Mouse (Mus musculus): ENCODE measurements at regions not wholly inside any gene's neighbourhood (a gene's known extent, or its start where the extent isn't known, plus 50 kb on each side); places are given as distances from the start of the nearest gene placed in this dataset.

DNA sequence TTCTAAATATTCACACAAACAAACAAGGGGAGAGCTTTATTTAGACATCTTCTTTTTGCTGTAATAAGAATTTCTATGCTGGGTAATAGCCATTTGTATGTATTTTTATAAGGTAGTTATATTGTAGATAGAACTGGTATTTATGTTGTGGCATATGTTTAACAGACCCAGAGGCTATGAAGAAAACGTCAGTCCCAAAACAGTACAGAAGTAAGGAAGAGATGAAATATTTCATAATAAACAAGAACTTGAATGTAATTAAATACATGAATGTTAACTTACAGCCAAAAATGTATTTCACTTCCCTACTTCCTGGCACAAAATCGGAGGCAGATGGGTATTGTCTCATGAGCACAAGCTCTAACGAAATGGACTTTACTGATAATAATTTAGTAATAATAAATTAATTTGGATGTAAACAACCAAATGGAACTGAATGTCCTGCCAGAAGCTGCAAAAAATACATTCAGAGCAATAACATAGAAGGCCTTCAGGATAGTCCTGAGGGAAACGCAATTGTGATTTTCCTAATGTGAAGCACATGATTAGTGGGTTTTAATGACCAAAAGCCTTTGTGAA lies 645.9 kb upstream of the Adamts5 start:
- DNase-seq (ENCODE audit: low spot score in 2 of 2): no peak

DNA sequence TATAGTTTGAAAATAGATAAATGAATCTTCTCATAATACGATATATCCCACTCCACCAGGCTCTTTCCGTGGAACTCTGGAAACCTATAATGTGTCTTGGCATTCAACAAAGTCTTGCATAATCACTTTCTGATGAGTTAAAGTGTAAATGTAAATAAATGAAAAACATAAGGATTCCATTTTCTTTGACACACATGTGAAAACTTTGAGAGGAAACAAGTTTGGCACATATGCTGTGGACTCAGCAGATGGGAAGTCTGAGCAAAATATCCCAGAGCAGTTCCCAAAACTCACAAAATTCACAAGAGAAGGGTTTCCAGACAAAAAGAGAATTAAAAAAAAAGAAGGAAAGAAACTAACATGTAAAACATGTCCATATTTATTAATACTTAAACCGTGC lies 645.3 kb upstream of the Adamts5 start:
- peak in 1 of 2 experiments; percentile 9 for DNase-seq (ENCODE audit: low spot score in 2 of 2)

DNA sequence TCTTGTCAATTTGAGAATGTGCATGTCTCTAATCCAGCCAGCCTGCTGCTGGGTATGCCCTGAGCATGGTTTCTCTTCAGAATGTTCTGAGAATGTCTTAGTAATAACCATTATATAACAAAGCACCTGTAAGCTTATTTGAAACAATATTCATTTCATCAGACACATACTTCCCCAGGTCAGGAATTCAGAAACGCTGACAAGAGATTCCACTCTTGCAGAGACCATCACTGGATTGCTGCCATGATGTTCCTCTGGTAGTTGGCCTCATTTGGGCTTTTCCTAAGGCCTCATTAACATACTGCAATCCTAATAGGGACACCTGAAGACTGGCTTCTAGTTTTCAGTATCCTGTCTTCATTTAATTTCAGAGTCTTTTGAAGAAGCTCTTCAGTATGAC lies 642.5 kb upstream of the Adamts5 start:
- no peak for DNase-seq (ENCODE audit: low spot score in 2 of 2)

DNA sequence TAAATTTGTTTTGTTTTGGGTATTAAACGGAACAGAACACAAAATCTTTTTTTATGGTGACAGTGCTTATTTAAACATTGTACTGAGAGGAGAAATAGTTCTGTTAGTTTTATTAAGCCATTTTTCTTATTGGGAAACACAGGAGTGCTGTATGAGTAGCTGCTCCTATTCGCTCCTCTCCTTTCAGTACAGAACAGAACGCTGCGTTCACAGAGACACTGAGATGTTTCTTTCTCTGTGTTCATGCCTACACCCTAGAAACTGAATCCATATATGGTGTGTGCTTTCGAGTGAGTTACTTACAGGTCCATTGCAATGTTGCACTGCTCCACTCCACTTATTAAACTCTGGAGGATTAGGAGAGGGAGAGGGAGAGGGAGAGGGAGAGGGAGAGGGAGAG lies 634.9 kb upstream of the Adamts5 start:
- peak in 1 of 2 experiments; percentile 10 for DNase-seq (ENCODE audit: low spot score in 2 of 2)

DNA sequence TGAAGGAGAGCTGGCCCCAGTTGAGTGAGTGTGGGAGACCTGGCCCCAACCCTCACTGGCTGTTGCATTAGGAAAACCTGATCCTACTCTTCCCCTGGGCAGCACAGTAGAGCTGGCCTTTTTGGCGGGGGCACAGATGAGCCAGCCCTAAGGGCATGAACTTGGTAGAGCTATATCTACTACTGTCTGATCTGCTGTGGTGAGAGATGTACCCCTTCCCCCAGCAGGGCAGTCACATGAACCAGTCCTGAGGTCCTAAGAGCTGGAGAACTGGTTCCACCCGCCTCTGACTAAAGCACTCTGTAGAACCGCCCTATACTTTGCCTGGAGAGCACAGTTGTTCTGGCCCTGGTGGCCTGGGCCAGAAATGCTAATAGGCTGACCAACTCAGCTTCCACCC lies 622.5 kb upstream of the Adamts5 start:
- no peak for DNase-seq (ENCODE audit: low spot score in 2 of 2)

DNA sequence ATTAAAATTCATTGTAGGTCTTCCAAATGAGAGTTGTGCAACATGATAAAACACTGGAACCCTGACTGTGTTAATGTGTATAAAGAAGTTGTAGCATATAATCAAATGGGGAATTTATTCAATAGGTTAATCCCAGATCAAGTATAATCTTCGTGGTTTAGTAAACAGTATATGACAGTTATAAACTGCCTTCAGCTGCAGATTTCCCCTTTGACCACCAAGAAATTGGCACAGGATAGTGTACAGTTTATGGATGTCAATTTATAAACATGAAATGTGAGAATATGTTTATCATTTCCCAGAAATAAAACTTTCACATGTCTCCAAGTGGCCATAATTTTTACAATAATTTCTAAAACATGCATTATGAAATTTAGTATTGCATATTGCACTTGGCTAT lies 615.3 kb upstream of the Adamts5 start:
- DNase-seq (ENCODE audit: low spot score in 2 of 2): no peak

DNA sequence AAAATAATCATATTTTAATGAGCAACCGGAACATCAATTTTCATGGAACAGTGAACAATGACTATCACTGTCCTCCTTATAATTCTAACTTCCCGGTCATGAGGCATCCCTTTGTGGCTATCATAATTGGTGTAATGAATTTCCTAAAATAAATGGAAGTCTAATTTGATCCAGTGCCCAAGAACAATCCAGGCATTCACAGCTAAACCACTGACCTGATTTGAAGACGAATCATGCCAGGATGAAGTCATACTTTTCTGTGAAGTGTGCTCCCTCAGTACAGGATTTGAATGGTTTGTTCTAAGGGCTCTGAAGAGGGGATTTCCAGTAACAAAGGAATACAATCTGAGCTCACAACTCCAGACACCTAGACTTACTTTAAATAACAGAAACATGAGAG lies 614.5 kb upstream of the Adamts5 start:
- peak in 1 of 2 experiments; percentile 52 for DNase-seq (ENCODE audit: low spot score in 2 of 2)

DNA sequence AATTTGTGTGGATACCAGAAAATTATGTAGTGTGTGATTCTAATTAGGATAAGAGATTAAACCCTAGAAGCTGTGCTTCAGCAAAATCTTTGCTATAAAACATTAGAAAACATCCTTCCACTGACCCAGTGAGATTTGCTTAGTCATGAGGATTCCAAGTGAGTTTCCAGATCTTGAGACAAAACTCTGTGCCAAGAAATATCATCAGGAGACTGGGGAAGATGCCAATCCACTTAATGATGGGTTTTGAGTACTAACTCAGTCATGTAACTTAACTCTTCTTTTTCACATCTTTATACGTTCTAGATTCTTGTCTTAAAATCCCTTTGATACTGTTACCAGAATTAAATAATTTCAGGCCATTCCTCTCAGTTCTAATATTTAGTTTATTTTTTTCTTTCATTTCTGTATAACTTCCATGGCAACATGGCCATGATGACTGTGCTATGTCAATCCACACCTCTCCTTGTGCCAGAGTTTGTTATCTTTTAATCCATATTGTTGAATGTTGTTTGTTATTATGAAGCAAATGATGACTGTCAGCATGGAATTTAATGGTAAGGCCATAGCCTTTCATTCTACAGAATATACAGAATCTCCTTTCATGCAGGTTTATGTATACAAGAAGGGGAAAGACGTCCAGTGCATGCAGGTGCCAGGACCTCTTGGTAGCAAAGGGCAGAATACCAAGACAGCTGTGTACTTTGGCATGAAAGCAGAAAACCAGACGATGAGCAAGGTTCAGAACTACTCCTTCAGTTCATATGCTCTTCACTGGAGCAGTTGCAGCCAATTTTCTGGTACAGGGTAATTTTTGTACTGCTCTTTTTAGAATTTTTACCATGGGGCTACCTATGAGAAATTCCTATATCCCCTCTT lies 599.7 kb upstream of the Adamts5 start:
- peak in 1 of 2 experiments; percentile 6 for DNase-seq (ENCODE audit: low spot score in 2 of 2)

DNA sequence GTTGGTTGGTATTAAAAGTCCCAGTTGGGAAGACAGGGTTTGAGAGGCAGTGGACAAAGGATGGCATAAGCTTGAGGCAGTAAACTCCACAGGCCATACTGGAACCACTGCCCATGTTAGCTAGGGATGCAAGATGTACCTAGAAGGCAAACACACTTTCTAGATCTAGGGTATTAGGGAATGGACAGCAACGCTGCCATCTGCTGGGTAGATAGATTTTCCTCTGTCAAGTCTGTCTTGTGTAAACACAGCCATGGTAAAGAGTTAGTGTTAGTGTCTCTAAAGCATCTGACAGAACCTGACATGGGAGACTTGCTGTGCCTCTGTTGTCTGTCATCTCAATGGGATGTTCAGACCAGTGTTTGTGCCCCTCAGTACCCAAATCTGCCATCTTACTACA lies 573.5 kb upstream of the Adamts5 start:
- DNase-seq (ENCODE audit: low spot score in 2 of 2): no peak

DNA sequence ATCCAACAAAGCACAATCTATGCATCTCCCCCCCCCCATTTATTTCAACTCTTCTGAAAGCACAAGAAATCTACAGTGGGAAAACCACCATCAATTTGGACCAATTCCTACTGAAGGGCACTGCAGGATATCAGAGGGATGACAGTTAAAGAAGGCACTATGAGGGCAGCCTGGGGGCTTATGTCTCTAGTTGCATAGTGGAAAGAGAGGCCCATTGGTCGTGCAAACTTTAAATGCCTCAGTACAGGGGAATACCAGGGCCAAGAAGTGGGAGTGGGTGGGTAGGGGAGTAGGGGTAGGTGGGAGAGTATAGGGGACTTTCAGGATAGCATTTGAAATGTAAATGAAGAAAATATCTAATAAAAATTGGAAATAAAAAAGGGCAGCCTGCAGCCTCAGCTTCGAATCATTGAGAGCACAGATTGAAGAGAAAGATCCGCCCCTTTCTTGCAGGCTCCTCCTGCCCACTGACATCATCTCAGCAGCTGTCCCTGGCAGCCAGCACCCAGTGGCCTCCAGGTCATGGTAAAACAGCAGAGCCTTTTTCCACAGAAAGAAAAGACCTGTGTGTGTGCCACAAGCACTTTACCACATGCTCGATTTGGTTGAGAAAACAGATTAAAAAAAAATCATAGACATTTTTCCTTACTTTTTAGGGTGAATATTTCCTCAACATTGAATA lies 571.6 kb upstream of the Adamts5 start:
- peak in 1 of 2 experiments; percentile 17 for DNase-seq (ENCODE audit: low spot score in 2 of 2)

DNA sequence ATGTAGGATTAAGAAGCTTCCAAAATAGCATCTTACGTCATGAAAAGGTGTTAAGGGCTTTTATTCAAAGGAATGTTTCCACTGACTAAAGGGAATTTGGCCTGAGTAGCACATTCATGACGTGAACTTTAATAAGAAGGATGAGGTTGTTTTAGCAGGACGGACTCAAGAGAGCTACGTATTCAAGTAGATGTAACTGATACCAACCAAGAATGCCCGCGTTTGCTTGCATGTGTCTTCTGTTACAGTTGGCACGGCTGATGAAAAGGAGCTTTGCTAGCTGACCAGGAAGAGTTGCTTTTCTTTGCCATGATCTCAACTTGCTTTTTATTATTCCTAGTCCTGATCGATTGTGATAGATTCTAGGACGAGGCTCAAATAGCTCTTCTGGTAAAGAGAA lies 559.4 kb upstream of the Adamts5 start:
- DNase-seq (ENCODE audit: low spot score in 2 of 2): no peak

DNA sequence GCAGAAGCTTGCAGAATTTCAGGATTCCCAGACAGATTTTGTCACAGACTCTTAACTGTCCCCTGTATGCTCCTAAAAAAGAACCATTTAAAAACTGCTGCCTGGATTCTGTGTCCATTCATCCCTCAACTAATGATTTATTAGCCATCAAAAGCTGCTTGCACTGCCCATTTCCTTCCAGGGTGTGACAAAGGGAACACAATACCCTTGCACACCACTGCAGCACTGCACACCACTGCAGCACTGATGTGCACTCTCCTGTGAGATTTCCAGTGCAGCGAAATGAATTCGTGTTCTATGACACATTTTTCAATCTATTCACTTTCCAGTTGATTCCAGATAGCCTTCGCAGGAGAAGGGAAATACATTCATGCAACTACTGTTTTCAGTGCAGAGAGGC lies 555.0 kb upstream of the Adamts5 start:
- no peak for DNase-seq (ENCODE audit: low spot score in 2 of 2)

DNA sequence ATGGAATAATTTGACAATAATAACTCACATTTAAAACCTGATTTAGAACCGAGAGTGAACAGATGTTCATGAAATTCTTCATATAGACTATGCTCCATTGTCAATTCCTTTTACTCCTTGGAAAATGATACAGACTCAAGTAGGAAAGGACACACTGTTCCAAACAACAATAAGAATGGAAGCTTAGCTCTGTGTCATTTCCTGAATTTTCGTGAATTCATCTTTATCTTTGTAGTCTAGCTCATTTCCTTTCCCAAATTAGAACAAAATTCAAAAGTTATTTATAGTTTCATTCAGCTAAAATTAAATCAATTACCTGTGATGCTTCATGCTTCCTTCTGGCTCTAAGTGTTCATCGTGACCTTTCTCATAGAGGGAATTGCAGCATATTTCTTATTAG lies 553.2 kb upstream of the Adamts5 start:
- no peak for DNase-seq (ENCODE audit: low spot score in 2 of 2)

DNA sequence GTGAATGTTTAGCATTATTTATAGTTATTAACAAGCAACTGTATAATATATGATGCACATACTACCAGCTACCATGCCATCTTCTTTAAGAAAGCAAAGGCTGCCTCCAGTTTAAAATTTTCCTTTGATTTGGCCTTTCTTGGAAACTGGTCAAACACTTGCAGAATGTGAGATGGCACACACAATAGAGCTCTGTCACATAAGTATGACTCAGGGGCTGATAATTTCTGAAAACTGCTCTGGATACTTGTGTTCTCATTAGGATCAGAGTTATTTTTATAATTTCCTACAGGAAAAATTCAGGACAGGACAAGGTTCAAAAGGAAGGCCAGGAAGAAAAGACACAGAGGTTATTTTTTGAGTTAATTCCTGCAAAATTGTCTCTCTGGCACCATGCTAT lies 552.4 kb upstream of the Adamts5 start:
- no peak for DNase-seq (ENCODE audit: low spot score in 2 of 2)

DNA sequence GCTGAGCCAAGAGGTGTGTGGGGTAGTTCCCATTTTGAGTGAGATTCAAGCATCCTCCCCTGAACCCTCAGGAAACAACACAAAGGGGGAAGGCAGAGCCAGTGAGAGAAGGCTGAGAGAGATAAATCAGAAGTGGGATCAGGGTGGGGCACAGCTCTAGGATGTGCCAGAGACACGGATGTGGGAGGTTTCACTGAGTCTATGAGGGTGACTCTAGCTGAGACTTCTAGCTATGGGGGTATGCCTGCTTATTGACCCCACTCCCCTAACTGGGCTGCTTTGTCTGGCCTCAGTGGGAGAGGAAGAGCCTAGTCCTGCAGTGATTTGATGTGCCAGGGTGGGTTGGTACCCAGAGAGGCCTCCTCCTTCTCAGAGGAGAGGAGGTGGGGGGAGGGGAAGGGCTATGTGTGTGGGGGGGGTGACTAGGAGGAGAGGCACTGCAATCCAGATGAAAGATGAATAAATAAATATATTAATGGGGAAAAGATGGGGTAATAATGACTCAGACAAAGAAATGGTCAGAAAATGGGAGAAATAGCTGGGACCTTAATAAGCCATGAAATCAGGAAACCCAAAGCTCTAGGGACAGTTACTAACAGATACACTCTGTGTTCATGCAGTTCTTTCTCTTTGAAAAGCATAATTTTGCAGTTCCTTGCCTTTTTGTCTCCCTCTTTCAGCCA lies 547.0 kb upstream of the Adamts5 start:
- no peak for DNase-seq (ENCODE audit: low spot score in 2 of 2)

DNA sequence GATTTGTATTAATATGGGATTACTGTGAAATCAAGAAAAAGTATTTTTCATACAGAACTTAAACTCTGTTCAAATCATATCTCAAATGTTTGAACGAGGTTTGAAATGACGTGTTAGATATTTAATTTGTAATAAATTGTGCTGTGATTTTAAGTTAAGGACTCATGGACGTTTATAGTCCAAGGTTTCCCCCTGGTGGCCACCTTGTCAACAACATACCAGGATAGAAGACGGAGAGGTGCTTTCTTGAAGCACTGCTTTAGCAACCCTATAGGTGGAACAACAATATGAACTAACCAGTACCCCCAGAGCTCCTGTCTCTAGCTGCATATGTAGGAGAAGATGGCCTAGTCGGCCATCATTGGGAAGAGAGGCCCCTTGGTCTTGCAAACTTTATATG lies 517.8 kb upstream of the Adamts5 start:
- DNase-seq (ENCODE audit: low spot score in 2 of 2): peak; percentile 54 to 69

DNA sequence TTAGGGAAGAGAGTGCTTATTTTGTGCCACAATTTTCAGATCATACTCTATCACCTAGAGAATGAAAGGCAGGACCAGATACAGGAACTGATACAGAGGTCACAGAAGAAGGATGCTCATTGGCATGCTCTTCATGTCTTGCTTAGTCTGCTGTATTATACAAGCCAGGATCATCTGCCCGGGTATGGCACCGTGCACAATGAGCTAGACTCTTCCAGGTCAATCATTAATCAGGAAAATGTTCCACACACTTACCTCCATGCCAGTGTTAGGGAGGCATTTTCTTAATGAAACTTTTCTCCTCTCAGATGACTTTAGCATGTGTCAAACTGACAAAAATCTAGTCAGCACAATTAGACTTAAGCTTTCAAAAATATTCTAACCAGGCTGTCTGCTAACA lies 502.7 kb upstream of the Adamts5 start:
- DNase-seq (ENCODE audit: low spot score in 2 of 2): no peak

DNA sequence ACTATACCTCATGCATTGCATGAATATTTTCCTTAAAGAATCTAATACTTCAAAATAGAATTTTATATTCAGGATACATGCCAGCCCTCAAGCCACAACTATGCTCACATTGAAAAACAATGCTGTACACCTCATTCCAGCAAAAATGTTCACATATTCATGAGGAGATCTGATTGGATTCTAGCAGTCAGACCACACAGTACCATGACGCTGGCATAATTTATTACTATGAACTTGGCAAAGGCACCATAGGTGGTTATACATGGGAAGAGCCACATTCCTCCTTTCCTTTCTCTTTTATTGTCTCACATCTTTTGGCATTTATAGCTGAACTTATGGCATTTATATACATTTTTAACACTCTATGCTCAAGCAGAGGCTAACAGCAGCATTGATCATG lies 499.8 kb upstream of the Adamts5 start:
- no peak for DNase-seq (ENCODE audit: low spot score in 2 of 2)

DNA sequence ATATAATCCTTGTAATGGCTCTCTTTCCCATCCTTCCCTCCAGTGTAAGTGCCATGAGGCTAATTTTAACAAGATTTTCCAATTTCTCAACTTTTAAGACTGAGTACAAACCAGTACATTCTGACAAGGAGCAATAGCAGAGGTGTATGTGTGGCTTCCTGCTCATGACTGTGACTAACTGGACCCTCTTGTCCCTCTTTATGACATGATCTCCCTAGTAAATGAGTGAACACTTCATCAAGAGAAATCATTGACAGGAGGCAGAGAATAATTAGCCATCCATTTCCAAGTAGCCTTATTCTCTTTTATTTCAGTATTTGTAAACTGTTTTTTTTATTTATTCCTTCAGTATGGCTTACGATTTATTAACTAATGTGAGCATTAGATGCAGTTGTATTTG lies 497.7 kb upstream of the Adamts5 start:
- DNase-seq (ENCODE audit: low spot score in 2 of 2): no peak

DNA sequence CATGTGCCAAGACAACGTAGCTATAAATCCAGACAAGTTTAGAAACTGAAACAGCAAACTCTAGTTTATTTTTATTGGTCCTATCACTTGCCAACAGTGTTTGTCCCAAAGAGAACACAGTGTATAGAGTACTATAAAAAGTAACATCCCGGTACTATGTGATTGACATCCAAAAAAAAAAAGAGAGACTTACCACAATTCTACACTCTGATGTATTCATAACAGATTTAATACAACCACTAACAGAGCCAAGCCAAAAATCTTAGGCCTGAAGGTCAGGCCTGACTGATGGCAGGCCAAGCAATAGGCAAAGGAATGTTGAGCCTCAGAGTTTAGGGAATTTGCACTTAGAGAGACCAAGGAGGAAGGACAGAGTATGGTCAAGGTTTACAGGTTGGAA lies 495.9 kb upstream of the Adamts5 start:
- no peak for DNase-seq (ENCODE audit: low spot score in 2 of 2)

DNA sequence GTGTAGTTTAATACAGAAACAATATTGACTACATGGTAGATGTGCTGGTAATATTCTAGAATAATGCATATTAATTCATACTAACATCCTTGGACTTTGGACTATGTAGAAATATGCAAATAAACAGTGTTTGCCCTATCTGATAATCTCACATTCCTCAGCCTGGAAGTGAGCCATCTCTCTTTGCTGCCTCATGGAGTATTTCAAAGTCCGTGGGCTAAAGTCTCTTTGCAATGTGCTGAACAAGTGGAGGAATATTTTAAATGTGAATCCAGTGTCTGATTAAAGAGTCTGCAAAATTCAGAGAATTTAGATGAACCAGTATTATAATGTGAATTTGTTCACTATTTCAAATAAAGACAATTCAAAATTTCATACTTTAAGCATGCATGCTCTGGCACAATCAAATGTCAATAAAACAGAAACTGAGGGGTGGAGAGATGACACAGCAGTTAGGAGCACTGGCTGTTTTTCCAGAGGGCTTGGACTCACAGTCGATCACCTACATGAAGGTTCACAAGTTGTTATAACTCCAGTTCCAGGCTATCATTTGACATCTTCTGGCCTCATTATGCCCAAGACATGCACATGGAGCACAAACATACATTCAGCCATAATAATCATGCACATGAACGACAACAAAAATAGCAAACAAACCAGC lies 487.6 kb upstream of the Adamts5 start:
- peak in 1 of 2 experiments; percentile 26 for DNase-seq (ENCODE audit: low spot score in 2 of 2)
